Mouse (Mus musculus) CH12.LX (cell line): ENCODE measurements around the gene Acot13. TPM values are rescaled to one million over a fixed set of nuclear protein-coding genes. Genes with fewer than 3 reads are reported as not detected.

Experiments
- DNase-seq: peaks from one replicate; pipeline ENCODE4 v3.0.0-alpha.2; 2013; ENCODE audit errors: extremely low read depth
- H3K27ac ChIP-seq: 2 replicates; pipeline ENCODE4 v1.5.1; 2012; ENCODE audit warnings: low read depth, mild to moderate bottlenecking, control low read depth, moderate library complexity; ENCODE audit not compliant: insufficient read depth
- H3K27me3 ChIP-seq: replicated peaks from 2 replicates; pipeline ENCODE3; 2012; ENCODE audit warnings: inconsistent platforms
- H3K36me3 ChIP-seq, 2 experiments: replicated peaks in 1 of 2; 2 replicates each; pipeline versions ENCODE3 to v1.6.1; 2012; ENCODE audit warnings: inconsistent platforms in 1 of 2, low read length in 1 of 2, mild to moderate bottlenecking in 1 of 2, mixed read lengths in 1 of 2, moderate library complexity in 1 of 2; ENCODE audit not compliant: control insufficient read depth in 1 of 2, insufficient read depth in 1 of 2
- H3K4me1 ChIP-seq, 2 experiments: 2 replicates each; pipeline ENCODE4 v1.6.1; 2012; ENCODE audit warnings: inconsistent platforms in 1 of 2, moderate library complexity in 1 of 2; ENCODE audit not compliant: insufficient read depth in 2 of 2, control insufficient read depth in 1 of 2
- H3K4me2 ChIP-seq: 2 replicates; pipeline ENCODE4 v1.6.1; 2012; ENCODE audit warnings: low read depth, mild to moderate bottlenecking, control low read depth; ENCODE audit not compliant: poor library complexity, insufficient read depth, severe bottlenecking
- H3K4me3 ChIP-seq, 3 experiments: fragments of 150-350 bp in 1 of 3; sonication (generic) in 1 of 3; replicated peaks in 1 of 3; 2 replicates each; pipeline versions ENCODE3 to v1.5.1; 2011 to 2012; ENCODE audit warnings: low read depth in 2 of 3, low read length in 2 of 3, mild to moderate bottlenecking in 2 of 3, moderate library complexity in 2 of 3, control low read depth in 1 of 3, improper control_type of control experiment in 1 of 3, inconsistent platforms in 1 of 3, mixed read lengths in 1 of 3; ENCODE audit not compliant: poor library complexity in 1 of 3
- H3K79me2 ChIP-seq: replicated peaks from 2 replicates; pipeline ENCODE4 v1.6.1; 2012; ENCODE audit warnings: mild to moderate bottlenecking, moderate library complexity; ENCODE audit not compliant: control insufficient read depth, poor library complexity, insufficient read depth, severe bottlenecking; ENCODE audit errors: extremely low read depth
- H3K9ac ChIP-seq: 2 replicates; pipeline ENCODE4 v1.6.1; 2012; ENCODE audit warnings: low read depth, mild to moderate bottlenecking, control low read depth, moderate library complexity; ENCODE audit not compliant: insufficient read depth
- H3K9me3 ChIP-seq: replicated peaks from 2 replicates; pipeline ENCODE3; 2012; ENCODE audit warnings: low read length, inconsistent platforms, mixed read lengths
- CTCF ChIP-seq, 2 experiments: IDR thresholded peaks in 1 of 2; conservative IDR thresholded peaks in 1 of 2; 2 replicates each; pipeline ENCODE4 v1.5.1; 2011 to 2012; ENCODE audit warnings: low read depth in 2 of 2, low read length in 2 of 2, improper control_type of control experiment in 1 of 2, inconsistent platforms in 1 of 2, mild to moderate bottlenecking in 1 of 2, moderate library complexity in 1 of 2
- ELF1 ChIP-seq: IDR thresholded peaks from 2 replicates; pipeline ENCODE4 v1.6.1; 2014; ENCODE audit warnings: low read depth, mild to moderate bottlenecking, inconsistent platforms, low read length, improper control_type of control experiment
- ETS1 ChIP-seq: conservative IDR thresholded peaks from 2 replicates; pipeline ENCODE4 v1.6.1; 2012; ENCODE audit warnings: low read depth, mild to moderate bottlenecking, inconsistent platforms, low read length, improper control_type of control experiment, moderate library complexity
- JUND ChIP-seq: conservative IDR thresholded peaks from 2 replicates; pipeline ENCODE4 v1.6.1; 2011; ENCODE audit warnings: low read depth, low read length, improper control_type of control experiment
- MXI1 ChIP-seq: IDR thresholded peaks from 2 replicates; pipeline ENCODE4 v1.6.1; 2011; ENCODE audit warnings: mild to moderate bottlenecking, low read depth, low read length, improper control_type of control experiment
- NELFE ChIP-seq: IDR thresholded peaks from 2 replicates; pipeline ENCODE4 v1.6.1; 2011; ENCODE audit warnings: low read depth, low read length, improper control_type of control experiment
- NRF1 ChIP-seq: IDR thresholded peaks from 2 replicates; pipeline ENCODE4 v1.6.1; 2014; ENCODE audit warnings: low read depth, mild to moderate bottlenecking, inconsistent platforms, low read length, improper control_type of control experiment, moderate library complexity
- POLR2AphosphoS2 ChIP-seq: IDR thresholded peaks from 2 replicates; pipeline ENCODE4 v1.6.1; 2011; ENCODE audit warnings: low read depth, low read length, improper control_type of control experiment
- RCOR1 ChIP-seq: conservative IDR thresholded peaks from 2 replicates; pipeline ENCODE4 v1.6.1; 2012; ENCODE audit warnings: low read depth, mild to moderate bottlenecking, inconsistent platforms, low read length, improper control_type of control experiment
- SIN3A ChIP-seq: IDR thresholded peaks from 2 replicates; pipeline ENCODE4 v1.6.1; 2012; ENCODE audit warnings: low read length, improper control_type of control experiment, inconsistent platforms
- TBP ChIP-seq: conservative IDR thresholded peaks from 2 replicates; pipeline ENCODE4 v1.6.1; 2011; ENCODE audit warnings: low read depth, low read length, improper control_type of control experiment
- dilution Hi-C: fragments of 300-500 bp; cut with MboI; formaldehyde crosslinking; loops from 2 replicates; pipeline ENCODE4 v1.14.3; 2020; ENCODE audit warnings: low sequenced_read_pairs; ENCODE audit not compliant: extremely low pct_unique_long_range_greater_than_20kb, extremely low pct_ligation_motif_present
- in situ Hi-C: fragments of 300-500 bp; cut with MboI; formaldehyde crosslinking; loops from 3 replicates; pipeline ENCODE4 v1.14.3; 2019; ENCODE audit warnings: low sequenced_read_pairs, low pct_ligation_motif_present, low pct_unique_long_range_greater_than_20kb, mixed read lengths
- polyA plus RNA-seq: library from polyadenylated mRNA; unstranded; fragments of >175 nt; gene quantifications from 2 replicates; pipeline ENCODE4 v1.2.1, GENCODE M21; 2012; ENCODE audit warnings: low read depth; ENCODE audit not compliant: insufficient read length
- total RNA-seq, 2 experiments: library from RNA; depleted of rRNA; stranded (reverse); fragments of 300-350 nt in 1 of 2; fragments of >200 nt in 1 of 2; gene quantifications; 2 replicates each; pipeline ENCODE4 v1.2.3; 2012 to 2014

Gene Acot13
- total and polyA plus RNA-seq, 3 experiments: 37.1 to 50.5 (median 45.5) TPM

GRCm38 (mm10) chr13:24806079-24806478 is 25.3 kb downstream of the Acot13 start:
- DNase-seq: no peak
- no peak overlapping the region for H3K4me3 ChIP-seq

GRCm38 (mm10) chr13:24803196-24803595 is 28.1 kb downstream of the Acot13 start:
- in situ Hi-C loops (no loop called here), dilution Hi-C loops (no loop called here)
- no peak for DNase-seq
- no peak for TF ChIP-seq NELFE
- TF ChIP-seq TBP: 0 out of 2 replicates have a peak, but pooled peaks have one; percentile 5
- Histone ChIP-seq H3K9me3 (no peaks in the 10 kb centered on the region), H3K4me1 (peaks cover 5 to 33% of the 10 kb centered on the region in 2 experiments; a peak in 3 of 4 replicates), H3K79me2 (peaks cover 47% of the 10 kb centered on the region), H3K36me3 (peaks cover 23 to 34% of the 10 kb centered on the region in 2 experiments), H3K4me3 (peak overlapping the region; percentile 87 to 97 (median 91)), H3K27me3 (no peaks in the 10 kb centered on the region), H3K9ac (peak overlapping the region; percentile 97), H3K27ac (no peak overlapping the region), H3K4me2 (peak overlapping the region; percentile 99)

More at GRCm38 (mm10) chr13:24806079-24806478, 25.3 kb downstream of the Acot13 start:
- Histone ChIP-seq H3K27me3 (no peaks in the 10 kb centered on the region), H3K36me3 (peaks cover 34 to 62% of the 10 kb centered on the region in 2 experiments), H3K4me2 (no peak overlapping the region), H3K79me2 (peaks cover 55% of the 10 kb centered on the region), H3K9me3 (no peaks in the 10 kb centered on the region)
- dilution Hi-C loops: no loop called here
- TF ChIP-seq ELF1 (no peak), POLR2AphosphoS2 (no peak), NRF1 (no peak), CTCF (conservative IDR thresholded peaks at IDR 0.05 in 1 of 2, IDR thresholded peaks at IDR 0.05 in 1 of 2; ENCODE audit: low read depth in 2 of 2, low read length in 2 of 2) (no peak), RCOR1 (no peak)
- TF ChIP-seq, all 38 proteins: peak for 0
- Histone ChIP-seq H3K27ac (no peak overlapping the region), H3K9ac (no peak overlapping the region), H3K4me1 (peaks cover 3 to 49% of the 10 kb centered on the region in 2 experiments; a peak in 3 of 4 replicates)
- in situ Hi-C loops: no loop called here

- H3K4me1 ChIP-seq: peaks cover 5 to 24% of the 10 kb centered on the region in 2 experiments; a peak in 3 of 4 replicates
- peak overlapping the region; percentile 99 for H3K4me2 ChIP-seq
- dilution Hi-C loops (no loop called here), in situ Hi-C loops (no loop called here)
- TF ChIP-seq SIN3A (peak; percentile 84), NELFE (no peak), ETS1 (peak; percentile 47), JUND (no peak), MXI1 (peak; percentile 67)
- peak overlapping the region; percentile 87 to 97 (median 91) for H3K4me3 ChIP-seq
- DNase-seq: peak; percentile 66
- no peaks in the 10 kb centered on the region for H3K9me3 ChIP-seq
- H3K27me3 ChIP-seq: no peaks in the 10 kb centered on the region
- 0 out of 2 replicates have a peak overlapping the region, but pooled peaks have one; percentile 33 for H3K27ac ChIP-seq
- H3K79me2 ChIP-seq: peaks cover 43% of the 10 kb centered on the region
- peak overlapping the region; percentile 97 for H3K9ac ChIP-seq
- peaks cover 15 to 24% of the 10 kb centered on the region in 2 experiments for H3K36me3 ChIP-seq
Measured at GRCm38 (mm10) chr13:24802131-24802691, 29.1 kb downstream of the Acot13 start.
